Mouse (Mus musculus): ENCODE data around the gene Xpo4. TPM values are rescaled to one million over a fixed set of nuclear protein-coding genes. Genes with fewer than 3 reads are reported as not detected.

Xpo4 gene
- polyA plus RNA-seq, 1 experiment from 2014 or later: 13.1 TPM

GRCm38 (mm10) chr14:57532577-57532976, 132.7 kb downstream of the Xpo4 start:
- no peak overlapping the region for H3K27ac ChIP-seq (ENCODE audit: low read length)
- 90% methylated on average over 3 of the region's 3 CpGs for WGBS
- H3K27me3 ChIP-seq (replicated peaks; ENCODE audit: control insufficient read depth, insufficient read depth, low read length): no peaks in the 10 kb centered on the region
- H3K4me3 ChIP-seq (replicated peaks; ENCODE audit: low read length): no peak overlapping the region
- H3K4me2 ChIP-seq (ENCODE audit: low read length): no peak overlapping the region
- peaks cover 29% of the 10 kb centered on the region for H3K4me1 ChIP-seq (replicated peaks; ENCODE audit: control insufficient read depth, insufficient read depth, low read length)
- no peaks in the 10 kb centered on the region for H3K9me3 ChIP-seq (ENCODE audit: control insufficient read depth, low read length)
- no peak for ATAC-seq
- no peaks in the 10 kb centered on the region for H3K36me3 ChIP-seq (ENCODE audit: control insufficient read depth, insufficient read depth)
- H3K9ac ChIP-seq (replicated peaks; ENCODE audit: low read depth, low read length): no peak overlapping the region

- H3K9me3 ChIP-seq (ENCODE audit: control insufficient read depth, low read length): no peaks in the 10 kb centered on the region
- H3K9ac ChIP-seq (replicated peaks; ENCODE audit: low read depth, low read length): no peak overlapping the region
- no peaks in the 10 kb centered on the region for H3K36me3 ChIP-seq (ENCODE audit: control insufficient read depth, insufficient read depth)
- no peak overlapping the region for H3K4me3 ChIP-seq (replicated peaks; ENCODE audit: low read length)
- WGBS: 69% methylated on average over 5 of the region's 5 CpGs
- no peak overlapping the region for H3K4me2 ChIP-seq (ENCODE audit: low read length)
- no peak for ATAC-seq
- H3K27me3 ChIP-seq (replicated peaks; ENCODE audit: control insufficient read depth, insufficient read depth, low read length): no peaks in the 10 kb centered on the region
- H3K4me1 ChIP-seq (replicated peaks; ENCODE audit: control insufficient read depth, insufficient read depth, low read length): peaks cover 13% of the 10 kb centered on the region
- H3K27ac ChIP-seq (ENCODE audit: low read length): no peak overlapping the region
Measured at GRCm38 (mm10) chr14:57529786-57530515, 135.3 kb downstream of the Xpo4 start.

- Histone ChIP-seq H3K27me3 (replicated peaks; ENCODE audit: control insufficient read depth, insufficient read depth, low read length) (no peaks in the 10 kb centered on the region), H3K9ac (replicated peaks; ENCODE audit: low read depth, low read length) (no peak overlapping the region), H3K9me3 (ENCODE audit: control insufficient read depth, low read length) (no peaks in the 10 kb centered on the region), H3K4me2 (ENCODE audit: low read length) (no peak overlapping the region), H3K36me3 (ENCODE audit: control insufficient read depth, insufficient read depth) (no peaks in the 10 kb centered on the region), H3K4me3 (replicated peaks; ENCODE audit: low read length) (no peak overlapping the region), H3K4me1 (replicated peaks; ENCODE audit: control insufficient read depth, insufficient read depth, low read length) (peaks cover 12% of the 10 kb centered on the region), H3K27ac (ENCODE audit: low read length) (no peak overlapping the region)
- ATAC-seq: no peak
- 48% methylated on average over 10 of the region's 10 CpGs for WGBS
Measured at GRCm38 (mm10) chr14:57529086-57529785, 136.0 kb downstream of the Xpo4 start.

GRCm38 (mm10) chr14:57527598-57527997, 137.6 kb downstream of the Xpo4 start:
- no peaks in the 10 kb centered on the region for H3K27me3 ChIP-seq (replicated peaks; ENCODE audit: control insufficient read depth, insufficient read depth, low read length)
- peaks cover 9% of the 10 kb centered on the region for H3K4me1 ChIP-seq (replicated peaks; ENCODE audit: control insufficient read depth, insufficient read depth, low read length)
- no peak overlapping the region for H3K4me3 ChIP-seq (replicated peaks; ENCODE audit: low read length)
- 50% methylated on average over 2 of the region's 2 CpGs for WGBS
- no peaks in the 10 kb centered on the region for H3K36me3 ChIP-seq (ENCODE audit: control insufficient read depth, insufficient read depth)
- H3K9me3 ChIP-seq (ENCODE audit: control insufficient read depth, low read length): no peaks in the 10 kb centered on the region
- H3K4me2 ChIP-seq (ENCODE audit: low read length): no peak overlapping the region
- no peak overlapping the region for H3K27ac ChIP-seq (ENCODE audit: low read length)
- ATAC-seq: no peak
- H3K9ac ChIP-seq (replicated peaks; ENCODE audit: low read depth, low read length): no peak overlapping the region

Other genes with a start within 250 kb of the Xpo4 start
- 13.8 and 15.3 TPM in 2 replicates for gene Ift88, start 241.4 kb downstream of the Xpo4 start, polyA plus RNA-seq (2015; fragmentation: Nextera tagmentation; extraction: Ambion mirVana)
- gene Il17d, start 140.7 kb downstream of the Xpo4 start, polyA plus RNA-seq (2015; fragmentation: Nextera tagmentation; extraction: Ambion mirVana): 4.7 and 5.0 TPM in 2 replicates
- 98.0 and 103 TPM in 2 replicates for gene Eef1akmt1, start 93.8 kb downstream of the Xpo4 start, polyA plus RNA-seq (2015; fragmentation: Nextera tagmentation; extraction: Ambion mirVana)
- gene Gm49361, start 80.7 kb upstream of the Xpo4 start, polyA plus RNA-seq (2015; fragmentation: Nextera tagmentation; extraction: Ambion mirVana): not detected in 2 replicates
- gene Lats2, start 93.0 kb upstream of the Xpo4 start, polyA plus RNA-seq (2015; fragmentation: Nextera tagmentation; extraction: Ambion mirVana): 7.9 and 8.9 TPM in 2 replicates
- gene Sap18, start 132.8 kb upstream of the Xpo4 start, polyA plus RNA-seq (2015; fragmentation: Nextera tagmentation; extraction: Ambion mirVana): 23.7 and 28.8 TPM in 2 replicates
- gene Ska3, start 160.8 kb upstream of the Xpo4 start, polyA plus RNA-seq (2015; fragmentation: Nextera tagmentation; extraction: Ambion mirVana): 15.2 and 19.0 TPM in 2 replicates
- 123 and 130 TPM in 2 replicates for gene Mrpl57, start 160.8 kb upstream of the Xpo4 start, polyA plus RNA-seq (2015; fragmentation: Nextera tagmentation; extraction: Ambion mirVana)
- 46.7 and 51.0 TPM in 2 replicates for gene Zdhhc20, start 224.8 kb upstream of the Xpo4 start, polyA plus RNA-seq (2015; fragmentation: Nextera tagmentation; extraction: Ambion mirVana)